Mouse (Mus musculus) heart, postnatal 10 days (tissue): ENCODE results near the gene Exoc2. TPM values are rescaled to one million over a fixed set of nuclear protein-coding genes. Genes with fewer than 3 reads are reported as not detected.

Experiments
- DNase-seq, 2 experiments: peaks; one replicate each; pipeline ENCODE4 v3.0.0; 2021
- intact Hi-C: fragments of 180-260 bp; cut with DNase I; formaldehyde crosslinking; loops from one replicate; pipeline ENCODE4 v1.15.1; 2025
- total RNA-seq, 2 experiments: library from RNA; stranded (reverse); gene quantifications; 2 replicates each; pipeline ENCODE4 v1.2.3; 2021

The Exoc2 gene
- 10 to 100 TPM; 18.5 to 20.6 TPM for total RNA-seq

GRCm38 (mm10) chr13:30973501-30974246, at the start of gene Exoc2, which contains the start of gene Gm5447:
Gene Exoc2 (minus strand): TSS chr13:30974093.
Gene Gm5447 (plus strand): TSS chr13:30974204.
- peak; percentile 90 to 91 for DNase-seq
- intact Hi-C loops: no loop called here

GRCm38 (mm10) chr13:31023664-31024063, 49.8 kb upstream of the Exoc2 start:
- intact Hi-C loops: no loop called here
- DNase-seq: no peak

DNA sequence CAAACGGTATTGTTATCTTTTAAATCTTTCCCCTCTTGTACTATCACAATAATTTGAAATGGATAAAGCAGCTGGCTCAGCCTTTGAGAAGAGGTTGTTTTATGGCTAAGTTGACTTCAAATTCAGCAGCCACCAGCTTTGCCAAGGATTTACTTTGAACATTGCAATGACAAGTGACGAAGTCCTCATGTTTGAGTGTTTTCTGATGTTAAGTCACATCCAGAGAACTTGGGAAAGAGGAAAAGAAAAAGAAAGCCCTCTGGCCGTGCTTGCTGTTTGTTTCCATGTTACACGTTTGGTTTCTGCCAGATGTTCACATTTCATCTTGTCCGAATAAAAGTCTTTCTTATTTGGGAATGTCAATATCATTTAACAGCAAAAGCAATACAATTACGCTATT, 48.0 kb upstream of the Exoc2 start:
- intact Hi-C loops: no loop called here
- DNase-seq: peak in 1 of 2 experiments; percentile 6

DNA sequence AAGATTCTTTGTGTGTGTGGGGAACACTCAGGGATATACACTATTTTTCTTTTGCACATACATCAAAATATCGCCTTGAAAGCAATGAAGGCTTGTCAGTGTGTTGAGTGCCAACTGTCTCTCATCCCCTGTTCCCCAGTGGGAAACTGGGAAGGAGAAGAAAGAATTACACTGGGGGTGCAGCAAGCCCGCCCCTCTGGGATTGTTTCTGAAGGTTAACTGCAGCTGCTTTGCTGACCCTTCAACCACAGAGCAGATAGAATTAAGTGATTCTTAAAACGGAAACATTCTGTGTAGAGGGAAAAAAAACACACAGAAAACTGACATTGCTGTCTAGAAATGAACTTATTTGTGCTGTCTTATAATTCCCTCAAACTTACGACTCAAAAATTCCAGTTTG, 47.6 kb upstream of the Exoc2 start:
- no peak for DNase-seq
- intact Hi-C loops: no loop called here

DNA sequence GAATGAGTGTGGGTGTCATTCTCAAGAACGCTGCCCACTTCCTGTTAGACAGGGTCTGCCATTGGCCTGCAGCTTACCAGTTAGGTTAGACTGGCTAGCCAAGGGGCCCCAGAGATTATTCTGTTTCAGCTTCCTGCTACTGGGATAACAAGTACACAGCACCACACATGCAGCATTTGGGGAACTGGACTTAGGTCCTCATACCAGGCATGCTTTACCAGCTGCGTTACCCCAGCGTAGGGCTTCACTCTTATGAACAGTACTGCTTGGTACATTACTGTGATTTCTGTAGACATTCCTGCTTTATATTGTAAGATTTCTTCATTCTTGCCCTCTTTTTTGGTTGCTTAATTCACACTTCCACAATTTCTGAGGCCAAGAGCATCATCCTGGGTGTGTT, 43.7 kb upstream of the Exoc2 start:
- no peak for DNase-seq
- intact Hi-C loops: no loop called here

DNA sequence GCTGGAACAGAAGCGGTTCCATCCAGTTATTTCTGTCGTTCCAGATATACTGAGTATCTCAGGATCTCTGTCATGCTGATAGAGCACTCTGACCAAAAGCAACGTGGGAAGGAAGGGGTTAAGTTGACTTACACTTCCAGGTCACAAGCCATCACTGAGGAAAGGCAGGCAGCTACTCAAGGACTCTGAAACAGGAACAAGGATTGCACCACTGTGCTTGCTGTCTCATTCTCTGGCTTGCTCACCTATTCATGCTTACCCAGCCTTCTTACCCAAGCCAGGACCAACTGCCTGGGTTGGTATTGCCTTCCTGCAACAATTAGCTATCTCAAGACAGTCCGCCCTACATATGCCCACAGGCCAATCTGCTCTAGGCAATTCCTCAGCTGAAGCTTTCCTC, 31.1 kb upstream of the Exoc2 start:
- no peak for DNase-seq
- intact Hi-C loops: no loop called here

- DNase-seq: no peak
- intact Hi-C loops: no loop called here
Observed at GRCm38 (mm10) chr13:31004458-31004857, 30.6 kb upstream of the Exoc2 start.

GRCm38 (mm10) chr13:30999799-31000198, 25.9 kb upstream of the Exoc2 start:
- intact Hi-C loops: no loop called here

DNA sequence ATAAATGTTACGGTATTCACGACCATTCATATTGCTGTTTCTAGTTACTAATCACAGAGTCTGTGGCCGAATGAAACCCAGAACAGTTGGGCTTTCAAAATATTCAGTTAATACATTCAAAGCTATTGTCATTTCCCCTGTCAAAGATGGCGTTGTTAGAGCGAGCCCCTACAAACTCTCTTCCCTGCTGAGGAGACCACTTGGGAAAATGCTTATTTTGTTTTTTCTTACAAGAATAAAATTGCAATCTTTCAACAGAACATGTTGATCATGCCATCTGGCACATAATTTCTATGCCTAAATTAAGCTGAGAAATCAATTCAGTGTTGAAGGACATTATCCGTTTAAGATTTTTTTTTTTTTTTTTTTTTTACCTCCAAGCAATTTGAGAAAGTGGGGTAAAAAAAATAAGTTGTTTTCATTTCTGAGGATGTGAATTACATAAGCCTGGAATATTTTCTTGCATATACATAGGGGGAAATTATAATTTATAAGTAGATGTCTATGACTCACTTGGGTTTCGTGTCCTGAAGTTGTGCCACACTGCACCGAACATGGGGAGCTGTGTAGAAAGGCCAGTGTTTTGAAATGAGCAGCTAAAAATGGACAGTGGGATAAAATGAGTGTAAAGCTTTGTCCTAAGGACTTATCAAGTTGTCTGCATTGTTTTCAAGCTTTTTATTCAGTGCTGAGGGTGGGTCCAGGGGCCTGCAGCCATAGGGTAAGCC, 23.8 kb upstream of the Exoc2 start:
- no peak for DNase-seq
- intact Hi-C loops: no loop called here

More at GRCm38 (mm10) chr13:30999799-31000198, 25.9 kb upstream of the Exoc2 start:
- DNase-seq: no peak

DNA sequence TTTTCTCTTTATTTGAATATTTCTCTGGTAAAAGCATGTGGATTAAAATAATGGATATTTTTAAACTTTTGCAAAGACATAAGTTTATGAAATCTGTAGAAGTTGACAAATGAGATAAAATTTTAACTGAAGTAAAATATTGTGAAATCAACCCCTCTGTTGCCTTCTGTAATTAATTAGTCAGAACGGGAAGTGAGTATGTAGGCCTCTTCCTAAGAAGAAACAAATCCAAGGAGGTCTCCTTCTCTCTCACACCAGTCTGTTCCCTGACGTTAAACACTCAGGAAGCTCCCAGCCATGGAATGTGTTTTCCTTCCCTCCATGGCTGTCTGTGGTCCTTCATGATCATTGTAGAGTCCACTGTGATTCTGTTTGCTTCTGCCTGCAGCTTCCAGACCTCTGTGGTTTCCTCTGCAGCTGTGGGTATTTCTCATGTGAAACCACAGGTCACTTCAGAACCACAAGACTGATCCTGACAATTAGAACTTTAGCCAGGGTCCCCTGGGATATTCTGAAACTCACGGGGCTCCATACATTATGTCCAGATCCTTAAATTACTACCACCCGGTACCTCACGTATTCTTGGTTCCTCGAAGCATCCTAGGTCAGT, 20.5 kb upstream of the Exoc2 start:
- DNase-seq: no peak
- intact Hi-C loops: no loop called here

- intact Hi-C loops: no loop called here
- peak; percentile 51 to 72 for DNase-seq
Observed at GRCm38 (mm10) chr13:30993819-30994218, 19.9 kb upstream of the Exoc2 start.

DNA sequence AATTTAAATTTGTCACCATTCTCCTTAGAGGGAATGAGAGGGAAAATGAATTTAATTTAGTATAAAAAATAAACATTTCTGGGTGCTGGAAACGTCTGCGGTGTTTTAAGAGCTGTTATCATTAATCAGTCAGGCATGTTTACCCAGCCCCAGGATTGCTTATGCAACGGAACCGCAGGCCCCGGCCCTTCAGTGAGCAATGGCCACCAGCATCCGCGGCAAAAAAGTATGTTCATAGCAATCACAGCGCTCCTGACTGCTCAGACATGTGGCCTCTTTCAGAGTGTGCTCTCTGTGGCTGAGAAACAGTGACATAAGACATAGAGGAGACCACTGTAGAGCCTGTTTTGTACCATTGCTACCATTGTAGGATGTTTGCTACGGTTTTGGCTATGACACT, 16.3 kb upstream of the Exoc2 start:
- intact Hi-C loops: no loop called here
- no peak for DNase-seq

DNA sequence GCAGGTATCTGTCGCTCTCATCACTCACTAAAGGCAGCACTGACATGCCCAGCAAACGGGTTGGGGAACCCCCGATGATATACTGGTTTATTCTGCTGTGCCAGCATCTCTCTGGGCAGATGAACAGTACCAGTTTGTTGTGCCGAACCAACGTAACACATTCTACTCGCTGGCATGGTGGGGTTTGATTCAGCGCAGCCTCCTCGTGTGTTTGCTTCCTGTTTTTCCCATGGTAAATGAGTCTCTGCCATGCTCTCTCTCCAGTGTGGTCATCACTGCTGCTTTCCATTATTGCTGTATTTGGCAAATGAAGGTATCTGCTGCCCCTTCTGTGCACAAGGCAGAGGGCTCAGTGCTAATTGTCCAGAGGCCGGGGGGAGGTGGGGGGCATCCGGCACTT, 15.8 kb upstream of the Exoc2 start:
- no peak for DNase-seq
- intact Hi-C loops: loop anchor here (5.0 to 10.0 kb wide), 3 partner anchors 327 to 638 kb away; partner anchors contain the start of genes A530084C06Rik, Foxf2 and Foxq1

DNA sequence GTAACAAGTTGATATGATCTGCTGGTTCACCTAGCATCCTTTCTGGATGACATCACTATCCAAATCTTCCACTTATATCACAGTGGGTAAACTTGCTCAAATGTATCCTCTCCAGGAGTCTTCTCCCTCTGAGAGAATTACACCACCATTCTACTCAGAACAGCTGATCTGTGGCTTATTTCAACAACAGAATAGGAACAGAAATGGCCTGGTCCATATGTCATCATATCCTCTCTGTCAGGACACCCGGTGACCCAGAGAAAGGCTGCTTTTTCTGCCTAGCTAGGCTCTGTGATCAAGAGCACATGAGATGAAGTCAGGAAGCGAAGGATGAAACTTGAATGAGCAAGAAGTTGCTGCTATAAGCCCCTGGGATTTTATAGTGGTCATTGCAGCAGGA, 13.8 kb upstream of the Exoc2 start:
- intact Hi-C loops: loop anchor here (5.0 to 10.0 kb wide), 3 partner anchors 325 to 640 kb away; partner anchors contain the start of genes A530084C06Rik, Foxf2 and Foxq1

DNA sequence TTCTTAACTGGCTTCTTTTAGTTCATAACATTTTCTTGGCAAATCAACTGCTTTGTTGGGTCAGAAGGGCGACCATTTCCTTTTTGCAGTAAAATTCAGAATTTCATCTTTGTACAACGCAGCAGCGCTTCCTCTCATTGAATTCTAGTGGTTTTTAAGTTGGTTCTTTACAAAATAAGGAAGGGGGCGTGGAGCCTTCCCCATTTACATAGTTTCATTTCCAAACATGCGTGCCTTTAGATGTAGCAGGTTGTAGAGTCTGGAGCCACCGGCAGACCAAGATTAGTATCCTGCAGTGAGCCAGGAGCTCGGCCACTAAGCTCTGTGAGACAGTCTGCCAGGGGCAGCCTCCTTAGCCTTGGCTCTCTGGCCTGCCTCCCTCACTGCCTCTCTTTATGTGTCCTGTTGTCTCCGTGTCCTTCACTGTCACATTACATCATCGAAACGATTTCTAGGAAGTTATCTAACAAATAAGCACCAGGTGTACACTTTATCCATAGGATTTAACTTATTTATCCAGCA, 13.1 kb upstream of the Exoc2 start:
- peak; percentile 7 to 12 for DNase-seq
- intact Hi-C loops: loop anchor here (5.0 to 10.0 kb wide), 3 partner anchors 325 to 640 kb away; partner anchors contain the start of genes A530084C06Rik, Foxf2 and Foxq1

More for the DNA sequence above, 13.8 kb upstream of the Exoc2 start:
- no peak for DNase-seq

GRCm38 (mm10) chr13:30985598-30986466, 11.9 kb upstream of the Exoc2 start:
- peak; percentile 65 to 68 for DNase-seq

DNA sequence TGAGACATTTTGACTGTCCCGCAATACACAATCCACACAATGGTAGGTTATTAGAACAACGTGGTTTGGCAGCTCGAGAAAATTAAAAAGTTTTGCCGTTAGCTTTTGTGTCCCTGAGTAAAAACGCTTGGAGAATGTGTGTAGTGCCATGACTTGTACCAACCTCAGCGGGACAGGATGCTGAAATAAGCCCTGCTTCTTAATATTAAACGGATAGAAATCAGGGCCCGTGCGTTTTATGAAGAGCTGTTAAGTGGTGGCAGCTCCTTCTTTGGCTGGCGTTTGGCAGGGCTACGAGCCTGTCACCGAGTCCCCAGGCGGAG, 11.3 kb upstream of the Exoc2 start:
- intact Hi-C loops: loop anchor here (5.0 to 10.0 kb wide), 3 partner anchors 323 to 642 kb away; partner anchors contain the start of genes A530084C06Rik, Foxf2 and Foxq1
- no peak for DNase-seq

More at GRCm38 (mm10) chr13:30985598-30986466, 11.9 kb upstream of the Exoc2 start:
- intact Hi-C loops: loop anchor here (5.0 to 10.0 kb wide), 3 partner anchors 324 to 641 kb away; partner anchors contain the start of genes A530084C06Rik, Foxf2 and Foxq1

- peak; percentile 44 to 68 for DNase-seq
- intact Hi-C loops: loop anchor here (1.0 to 10.0 kb wide), 3 partner anchors 93 to 573 kb away; partner anchors contain the start of genes A530084C06Rik and Foxq1
Observed at GRCm38 (mm10) chr13:30981666-30982065, 7.8 kb upstream of the Exoc2 start.

DNA sequence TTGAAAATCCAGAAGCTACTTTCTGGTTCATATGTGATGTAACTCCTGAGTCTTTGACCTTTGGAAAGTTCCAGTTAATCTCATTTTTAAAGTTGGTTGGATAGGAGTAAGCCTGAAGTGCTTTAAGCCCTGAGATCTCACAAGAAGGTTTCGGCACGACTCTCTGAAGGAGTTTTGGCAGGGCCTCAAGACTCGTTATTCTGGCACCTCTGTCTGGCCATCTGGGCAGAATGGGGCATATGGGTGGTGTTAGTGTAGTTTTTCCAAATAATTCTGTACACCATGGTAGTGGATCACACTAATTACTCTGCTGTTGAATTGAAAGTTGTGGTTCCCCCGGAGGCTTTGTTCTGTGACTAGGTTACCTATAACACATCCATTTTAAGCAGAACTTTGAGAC, 4.3 kb upstream of the Exoc2 start:
- intact Hi-C loops: no loop called here
- DNase-seq: no peak
